Comparison of ENCODE assay signal across 25 mouse cellular contexts in the genomic region with DNA sequence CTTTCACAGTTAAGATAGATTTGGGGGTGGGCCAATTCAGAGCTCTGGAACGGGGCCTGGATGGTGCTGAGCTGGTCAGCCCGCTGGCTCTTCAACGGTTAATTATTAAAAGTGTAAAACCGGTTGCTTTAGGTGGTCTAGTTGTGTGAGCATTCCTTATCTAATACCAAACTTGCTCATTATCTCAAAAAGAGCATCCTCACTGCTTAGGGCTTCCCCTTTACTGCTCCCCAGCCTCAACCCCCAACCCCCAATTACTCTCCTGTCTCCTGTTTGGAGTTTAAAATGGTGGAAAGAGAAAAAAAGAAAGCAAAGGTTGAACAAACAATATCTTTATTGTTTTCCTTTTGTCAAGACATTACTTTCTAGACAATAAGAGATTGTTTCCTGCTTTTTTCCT. TPM values are rescaled to one million over a fixed set of nuclear protein-coding genes. Genes with fewer than 3 reads are reported as not detected.
A peak's percentile ranks its signal among the peaks of the same experiment; 100 is the strongest.
DNase-seq lines count a peak whose midpoint lies in the region; ATAC-seq and TF ChIP-seq lines count a peak whose summit lies in the region.
"Had no signal": no experiment of that assay in that cellular context is flagged by ENCODE, and none has a peak within 500 bp of the region (broad histone marks: within the 10 kb centered on the region; RNA-seq: fewer than 3 reads in every experiment).

No protein-coding gene starts in this region.

- H3K27me3 ChIP-seq in kidney, adult 2 months (replicated peaks; ENCODE audit: control insufficient read depth, insufficient read depth, low read length), result no peaks in the 10 kb centered on the region
- no peaks in the 10 kb centered on the region for H3K27me3 ChIP-seq in kidney, embryonic 15.5 days
- H3K27me3 ChIP-seq: CH12.LX; embryonic facial prominence, embryonic 12.5 days; forebrain, embryonic 13.5 days; forebrain, embryonic 15.5 days had no signal

- no peaks in the 10 kb centered on the region for H3K4me1 ChIP-seq in kidney, adult 2 months (ENCODE audit: control insufficient read depth, insufficient read depth, low read length)
- no peaks in the 10 kb centered on the region; the same call in 1 of the 2 replicates for H3K4me1 ChIP-seq in kidney, embryonic 15.5 days
- H3K4me1 ChIP-seq: embryonic facial prominence, embryonic 12.5 days; forebrain, embryonic 13.5 days; forebrain, embryonic 15.5 days had no signal

- WGBS in kidney, adult 2 months, result 47% methylated on average over 4 of the region's 4 CpGs
- WGBS in kidney, embryonic 15.5 days, result 63% methylated on average over 4 of the region's 4 CpGs

- H3K9ac ChIP-seq in kidney, embryonic 15.5 days, result no peak overlapping the region
- H3K9ac ChIP-seq: embryonic facial prominence, embryonic 12.5 days; forebrain, embryonic 13.5 days; forebrain, embryonic 15.5 days; forebrain, postnatal 0 days had no signal

- peak; percentile 64; the same call in 1 of the 2 replicates for ATAC-seq in kidney, embryonic 15.5 days (replicated peaks; ENCODE audit: low FRiP score)
- ATAC-seq: CD4-positive, CD25-positive, alpha-beta regulatory T cell, adult 4 months; forebrain, embryonic 13.5 days; forebrain, embryonic 15.5 days; forebrain, postnatal 0 days had no signal

- DNase-seq in kidney, adult 2 months, result peak; percentile 39
- no peak for DNase-seq in kidney, adult 11 months
- no peak for DNase-seq in kidney, postnatal 10 days
- DNase-seq in kidney, postnatal 36 days, result peak; percentile 6 to 12
- no peak for DNase-seq in kidney, adult 18-20 months
- DNase-seq: adrenal gland, adult 2 months; adrenal gland, postnatal 14 days; adrenal gland, postnatal 36 days; B cell, adult 2 months; cerebellum, adult 11-12 months; cerebellum, adult 2 months; cerebellum, adult 9-10 months; cerebellum, postnatal 25 days; forebrain, postnatal 0 days had no signal

- TF ChIP-seq POLR2A in kidney, adult 2 months (IDR thresholded peaks at IDR 0.05; ENCODE audit: low read depth, low read length), result no peak

- H3K4me2 ChIP-seq in kidney, embryonic 15.5 days, result no peak overlapping the region
- H3K4me2 ChIP-seq: embryonic facial prominence, embryonic 12.5 days; forebrain, embryonic 13.5 days; forebrain, embryonic 15.5 days had no signal

- no peaks in the 10 kb centered on the region for H3K9me3 ChIP-seq in kidney, embryonic 15.5 days (replicated peaks)
- H3K9me3 ChIP-seq: embryonic facial prominence, embryonic 10.5 days; embryonic facial prominence, embryonic 12.5 days; forebrain, embryonic 13.5 days; forebrain, embryonic 15.5 days had no signal

- no peak for TF ChIP-seq CTCF in kidney, adult 2 months (conservative IDR thresholded peaks at IDR 0.05; ENCODE audit: insufficient read depth, insufficient read length, low read depth, low read length)

- H3K36me3 ChIP-seq in kidney, adult 2 months (ENCODE audit: control insufficient read depth, insufficient read depth, low read length), result no peaks in the 10 kb centered on the region
- no peaks in the 10 kb centered on the region for H3K36me3 ChIP-seq in kidney, embryonic 15.5 days
- H3K36me3 ChIP-seq: embryonic facial prominence, embryonic 10.5 days; embryonic facial prominence, embryonic 12.5 days; forebrain, embryonic 15.5 days; G1E had no signal

- no peak overlapping the region for H3K27ac ChIP-seq in kidney, adult 2 months (ENCODE audit: insufficient read depth, low read depth, low read length)
- no peak overlapping the region for H3K27ac ChIP-seq in kidney, embryonic 15.5 days
- H3K27ac ChIP-seq: embryonic facial prominence, embryonic 10.5 days; embryonic facial prominence, embryonic 12.5 days; forebrain, embryonic 13.5 days; forebrain, embryonic 15.5 days had no signal

- H3K4me3 ChIP-seq in kidney, adult 2 months (ENCODE audit: insufficient read depth, low read depth, low read length), result no peak overlapping the region
- H3K4me3 ChIP-seq in kidney, embryonic 15.5 days (replicated peaks), result no peak overlapping the region
- H3K4me3 ChIP-seq: embryonic facial prominence, embryonic 10.5 days; embryonic facial prominence, embryonic 12.5 days; forebrain, embryonic 13.5 days; forebrain, embryonic 15.5 days had no signal

RNA-seq across cellular contexts. Expression of a gene that starts 27.9 kb away (rescaled TPM):
- polyA plus RNA-seq in kidney, adult 2 months (2012; rRNA removed), result not detected in 2 replicates
- not detected in 2 replicates for polyA plus RNA-seq in kidney, embryonic 15.5 days (2015; fragmentation: Nextera tagmentation; extraction: Ambion mirVana)
- polyA plus RNA-seq: adrenal gland, adult 2 months; cerebellum, adult 2 months; cortical plate, adult 2 months; embryonic facial prominence, embryonic 10.5 days; embryonic facial prominence, embryonic 12.5 days; embryonic facial prominence, embryonic 14.5 days; forebrain, embryonic 11.5 days; forebrain, embryonic 13.5 days; forebrain, embryonic 15.5 days; forebrain, postnatal 0 days; G1E had no signal

Comparison
In these comparisons a context has a peak if more than half of its experiments do, and no peak if none do; other contexts are left out.
1. DNase-seq: peak in kidney, adult 2 months (single experiment) and kidney, postnatal 36 days (2 of 2); none in kidney, adult 11 months (single experiment), kidney, postnatal 10 days (single experiment) and kidney, adult 18-20 months (single experiment).